Mouse (Mus musculus) skeletal muscle tissue, adult 2 months (tissue): ENCODE measurements at regions not wholly inside any gene's neighbourhood (a gene's known extent, or its start where the extent isn't known, plus 50 kb on each side); places are given as distances from the start of the nearest gene placed in this dataset.

Source experiments
- DNase-seq: peaks from one replicate; pipeline ENCODE4 v3.0.0-alpha.2; 2012; ENCODE audit warnings: low read depth, low spot score

- DNase-seq, result no peak
Observed at GRCm38 (mm10) chr13:28457403-28457802, 200.1 kb downstream of the Gm11361 start.

DNA sequence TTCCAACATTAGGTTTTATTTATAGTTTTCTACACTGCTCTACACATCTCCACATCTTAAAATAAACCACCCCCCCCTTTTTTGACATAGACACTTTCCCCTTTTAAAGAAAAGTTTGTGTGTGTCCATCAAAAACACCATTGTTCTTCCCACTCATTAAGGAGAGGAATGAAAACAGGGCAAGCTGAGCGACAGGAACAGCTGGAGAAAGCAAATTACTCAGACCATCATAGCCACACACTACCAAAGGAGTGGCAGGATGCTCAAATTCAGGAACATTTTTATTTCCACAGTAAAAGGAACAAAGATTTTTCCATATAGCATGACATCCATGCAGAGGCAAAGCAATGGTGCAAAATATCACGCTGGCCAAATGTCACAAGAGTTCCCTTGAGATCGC is 198.6 kb downstream of the Gm11361 start:
- DNase-seq, result no peak

DNA sequence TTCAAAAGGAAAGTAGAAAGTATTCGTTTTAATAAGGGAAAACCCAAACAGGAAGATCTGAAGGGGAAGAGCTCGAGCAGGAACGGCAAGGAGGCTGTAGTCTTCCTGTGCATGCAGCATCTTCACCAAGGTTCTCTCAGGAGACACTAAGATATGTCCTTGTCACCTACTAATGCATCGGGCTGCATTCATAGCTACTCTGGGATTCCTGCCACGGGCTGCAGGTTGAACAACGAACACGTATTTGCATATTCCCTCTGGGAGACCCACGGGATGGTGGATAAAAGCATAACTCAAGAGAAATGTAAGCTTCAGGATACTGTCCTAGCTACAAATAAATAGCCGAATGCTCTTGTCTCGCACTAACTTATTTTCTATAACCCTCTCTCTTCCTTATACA is 197.7 kb downstream of the Gm11361 start:
- DNase-seq, result no peak

DNA sequence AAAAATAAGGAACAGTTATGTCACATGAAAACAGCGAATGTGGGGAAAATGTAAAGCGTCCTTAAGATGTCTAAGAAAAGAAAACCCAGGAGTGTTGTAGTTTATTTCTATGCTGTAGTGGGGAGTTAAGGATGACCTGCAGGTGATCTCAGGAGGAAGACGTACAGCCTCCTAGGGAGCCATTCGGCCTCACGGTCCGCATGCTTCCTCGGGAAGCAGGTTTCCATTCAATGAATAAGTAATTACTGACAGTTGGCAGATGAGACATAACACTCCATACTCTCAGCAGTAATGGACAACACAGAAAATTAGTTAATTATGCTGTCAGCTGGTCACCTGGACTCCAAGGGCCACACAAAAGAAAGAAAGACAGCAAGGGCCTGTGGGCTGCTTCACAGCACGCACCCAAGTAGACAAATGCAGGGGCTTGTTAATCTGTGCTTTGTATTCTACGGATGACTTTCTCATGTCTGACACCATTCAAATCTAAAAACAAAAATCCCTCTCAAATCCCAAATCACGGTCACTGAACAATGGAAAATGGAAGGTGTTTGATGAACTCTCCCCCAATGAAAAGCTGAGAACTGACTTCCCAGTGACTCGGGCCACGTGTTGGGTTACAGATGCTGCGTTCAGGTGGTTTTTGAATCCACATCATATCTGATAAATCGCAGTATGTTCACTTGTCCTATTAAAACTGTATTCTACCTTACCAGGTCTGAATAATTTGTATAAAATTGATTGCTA is 193.5 kb downstream of the Gm11361 start:
- no peak for DNase-seq

DNA sequence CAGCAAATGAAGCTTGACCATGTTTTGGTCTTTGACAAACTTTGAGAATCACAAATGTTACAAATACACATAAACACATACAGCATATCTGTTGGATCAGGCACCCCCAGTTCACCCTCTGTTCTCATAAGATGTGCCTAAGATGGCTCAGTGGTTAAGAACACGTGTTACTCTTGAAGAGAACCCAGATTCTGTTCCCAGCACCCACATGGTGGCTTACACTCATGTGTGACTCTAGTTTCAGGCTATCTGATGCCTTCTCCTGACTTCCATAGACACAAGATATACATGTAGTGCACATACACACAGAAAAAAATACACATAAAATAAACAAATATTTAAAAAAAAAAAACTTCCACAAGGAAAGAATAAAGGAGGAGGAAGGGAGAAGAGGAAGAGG is 191.7 kb downstream of the Gm11361 start:
- DNase-seq, result no peak

- no peak for DNase-seq
Observed at GRCm38 (mm10) chr13:28442250-28442649, 184.9 kb downstream of the Gm11361 start.

- no peak for DNase-seq
Observed at GRCm38 (mm10) chr13:28433445-28433844, 176.1 kb downstream of the Gm11361 start.

DNA sequence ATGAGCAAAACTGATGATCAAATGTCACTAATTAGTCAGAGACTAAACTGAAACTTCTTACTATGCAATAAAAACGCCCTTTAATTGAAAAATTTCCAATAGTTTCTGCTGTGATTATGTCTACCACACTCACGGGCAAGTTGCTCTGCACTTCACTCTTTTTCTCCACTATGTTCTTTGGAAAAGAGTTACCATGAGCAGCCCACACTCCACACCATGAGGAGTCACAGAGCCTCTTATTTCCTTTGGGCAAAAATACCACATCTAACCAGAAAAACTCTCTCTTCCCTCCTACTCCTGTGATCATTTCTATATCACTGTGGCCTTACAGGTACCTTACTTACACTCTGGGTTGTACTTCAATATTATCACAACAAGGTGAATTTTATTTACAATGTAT is 174.7 kb downstream of the Gm11361 start:
- no peak for DNase-seq

GRCm38 (mm10) chr13:28426085-28426484 is 168.8 kb downstream of the Gm11361 start:
- no peak for DNase-seq

- no peak for DNase-seq
Observed at GRCm38 (mm10) chr13:28425116-28425515, 167.8 kb downstream of the Gm11361 start.

DNA sequence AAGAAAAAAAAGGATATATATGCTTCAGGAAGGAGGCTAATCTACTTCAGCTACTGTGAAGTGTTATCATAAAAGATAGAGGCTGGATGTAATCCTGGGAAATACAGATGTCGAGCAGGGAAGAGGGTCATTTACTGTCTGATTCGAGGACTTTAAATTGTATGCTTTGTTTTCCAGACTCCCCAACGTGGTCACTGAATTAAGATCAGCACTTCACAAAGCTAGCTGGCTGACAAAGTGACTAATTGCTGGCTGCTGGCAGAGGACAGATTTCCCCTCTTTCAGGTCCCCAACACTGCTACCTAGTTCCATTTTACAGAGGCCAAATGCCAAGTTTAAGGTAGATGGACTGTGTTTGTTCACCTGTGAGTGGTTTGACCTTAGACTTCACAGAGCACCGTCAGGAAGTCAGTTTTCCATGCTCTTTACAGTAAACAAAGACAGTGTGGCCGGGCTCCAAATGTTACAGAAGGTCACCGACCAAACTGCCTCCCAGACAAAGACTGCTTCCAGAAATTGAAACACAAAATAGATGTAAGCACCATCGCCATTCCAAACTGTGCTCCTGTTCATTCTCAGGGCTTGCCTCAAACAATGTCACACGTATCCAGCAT is 167.2 kb downstream of the Gm11361 start:
- no peak for DNase-seq

GRCm38 (mm10) chr13:28421309-28421708 is 164.0 kb downstream of the Gm11361 start:
- DNase-seq, result no peak

GRCm38 (mm10) chr13:28420636-28421035 is 163.3 kb downstream of the Gm11361 start:
- DNase-seq, result no peak

DNA sequence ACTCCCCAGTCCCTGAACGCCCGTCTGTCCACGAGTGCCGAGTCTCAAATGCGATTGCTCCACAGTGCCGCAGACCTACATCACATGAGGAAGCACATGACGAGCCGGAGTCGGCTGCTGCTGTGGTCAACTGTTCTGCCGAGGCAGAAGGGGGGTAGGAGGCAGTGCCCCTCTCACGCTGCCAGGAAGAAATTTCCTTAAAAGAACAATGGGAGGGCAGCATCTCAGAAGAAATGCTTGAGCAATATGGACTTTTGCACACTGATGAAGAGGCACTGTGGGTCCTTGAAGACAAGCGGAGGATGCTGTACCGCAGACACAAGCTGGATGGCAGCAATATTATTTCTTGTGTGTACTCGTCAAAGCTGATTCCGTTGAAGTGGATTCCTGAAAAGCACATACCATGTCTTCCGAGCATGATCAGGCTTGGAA is 162.6 kb downstream of the Gm11361 start:
- peak; percentile 36 for DNase-seq

- DNase-seq, result no peak
Observed at GRCm38 (mm10) chr13:28418936-28419681, 161.8 kb downstream of the Gm11361 start.

- DNase-seq, result peak; percentile 25
Observed at GRCm38 (mm10) chr13:28417929-28418881, 160.9 kb downstream of the Gm11361 start.

GRCm38 (mm10) chr13:28417431-28417928 is 160.2 kb downstream of the Gm11361 start:
- DNase-seq, result peak; percentile 37

GRCm38 (mm10) chr13:28416887-28417286 is 159.6 kb downstream of the Gm11361 start:
- no peak for DNase-seq

- peak; percentile 27 for DNase-seq
Observed at GRCm38 (mm10) chr13:28416231-28416630, 158.9 kb downstream of the Gm11361 start.

GRCm38 (mm10) chr13:28415769-28416168 is 158.4 kb downstream of the Gm11361 start:
- DNase-seq, result no peak

- no peak for DNase-seq
Observed at GRCm38 (mm10) chr13:28410324-28410723, 153.0 kb downstream of the Gm11361 start.
